Mouse (Mus musculus) hindbrain, embryonic 14.5 days (tissue): ENCODE data around the gene Arhgef9. TPM values are rescaled to one million over a fixed set of nuclear protein-coding genes. Genes with fewer than 3 reads are reported as not detected.

ENCODE experiments used
- ATAC-seq: fragments of 200-750 bp; cut with Nextera tagmentation; 2 replicates; pipeline ENCODE4 v1.8.0; 2017; ENCODE audit warnings: moderate number of reproducible peaks, mild to moderate bottlenecking, moderate TSS enrichment, moderate library complexity; ENCODE audit not compliant: low FRiP score
- DNase-seq: peaks from one replicate; pipeline ENCODE4 v3.0.0-alpha.2; 2015; ENCODE audit warnings: low spot score
- H3K27ac ChIP-seq: fragments of 300-500 bp; sonication (generic); 2 replicates; pipeline ENCODE4 v1.5.1; 2014; ENCODE audit warnings: mild to moderate bottlenecking, moderate library complexity
- H3K27me3 ChIP-seq: fragments of 300-500 bp; sonication (generic); 2 replicates; pipeline ENCODE4 v1.6.1; 2014; ENCODE audit warnings: mild to moderate bottlenecking, low read length, mixed read lengths; ENCODE audit not compliant: control insufficient read depth, insufficient read depth
- H3K36me3 ChIP-seq: fragments of 300-500 bp; sonication (generic); replicated peaks from 2 replicates; pipeline ENCODE4 v1.6.1; 2014; ENCODE audit not compliant: control insufficient read depth, insufficient read depth
- H3K4me1 ChIP-seq: fragments of 300-500 bp; sonication (generic); replicated peaks from 2 replicates; pipeline ENCODE4 v1.6.1; 2014; ENCODE audit warnings: antibody characterized with exemption, low read length, mixed read lengths; ENCODE audit not compliant: control insufficient read depth, insufficient read depth
- H3K4me2 ChIP-seq: fragments of 300-500 bp; sonication (generic); replicated peaks from 2 replicates; pipeline ENCODE4 v1.6.1; 2014; ENCODE audit warnings: mild to moderate bottlenecking, moderate library complexity
- H3K4me3 ChIP-seq: fragments of 300-500 bp; sonication (generic); replicated peaks from 2 replicates; pipeline ENCODE4 v1.5.1; 2014; ENCODE audit warnings: mild to moderate bottlenecking, low read length
- H3K9ac ChIP-seq: fragments of 300-500 bp; sonication (generic); 2 replicates; pipeline ENCODE4 v1.6.1; 2014
- H3K9me3 ChIP-seq: fragments of 300-500 bp; sonication (generic); 2 replicates; pipeline ENCODE4 v1.6.1; 2016; ENCODE audit warnings: low read length; ENCODE audit not compliant: control insufficient read depth
- WGBS: fragments of 180-500 bp; shearing (Covaris S2); extraction: QIAGEN DNeasy Blood & Tissue Kit; methylation state at CpG from one replicate; pipeline ENCODE4 v1.1.7; 2014; 5-methylcytosine and 5-hydroxymethylcytosine counted together
- polyA plus RNA-seq: library from polyadenylated mRNA; unstranded; fragments of >200 nt; fragmentation: Nextera tagmentation; extraction: Ambion mirVana; gene quantifications from 2 replicates; pipeline ENCODE4 v1.2.1, GENCODE M21; 2014

Gene Arhgef9
- polyA plus RNA-seq, 1 experiment from 2014 or later = 39.6 TPM

DNA sequence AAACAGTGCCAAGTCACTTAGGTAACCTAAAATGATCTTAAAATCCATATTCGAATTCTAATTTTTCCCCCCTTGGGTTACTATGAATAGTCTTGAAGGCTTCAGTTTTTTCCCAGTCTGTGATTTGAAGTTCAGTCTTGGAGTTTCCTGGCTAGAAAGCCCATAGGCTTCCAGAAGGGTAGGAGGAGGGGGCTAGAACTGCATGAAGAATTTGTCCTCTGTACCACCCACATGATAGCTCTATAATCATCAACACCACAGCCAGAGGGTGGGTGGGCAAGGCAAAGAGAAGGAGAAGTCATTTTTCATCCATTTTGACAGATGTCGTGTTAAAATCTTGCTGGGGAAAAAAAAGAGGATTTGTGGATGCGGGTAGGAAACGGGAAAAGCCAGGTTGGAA, 58.0 kb downstream of the Arhgef9 start:
- no peak for DNase-seq
- Histone ChIP-seq H3K9me3 (no peaks in the 10 kb centered on the region), H3K9ac (no peak overlapping the region), H3K36me3 (no peaks in the 10 kb centered on the region), H3K4me1 (no peaks in the 10 kb centered on the region), H3K27me3 (peaks cover 6% of the 10 kb centered on the region), H3K27ac (no peak overlapping the region), H3K4me2 (no peak overlapping the region), H3K4me3 (no peak overlapping the region)
- no peak for ATAC-seq
- 85% methylated on average over 4 of the region's 4 CpGs for WGBS

DNA sequence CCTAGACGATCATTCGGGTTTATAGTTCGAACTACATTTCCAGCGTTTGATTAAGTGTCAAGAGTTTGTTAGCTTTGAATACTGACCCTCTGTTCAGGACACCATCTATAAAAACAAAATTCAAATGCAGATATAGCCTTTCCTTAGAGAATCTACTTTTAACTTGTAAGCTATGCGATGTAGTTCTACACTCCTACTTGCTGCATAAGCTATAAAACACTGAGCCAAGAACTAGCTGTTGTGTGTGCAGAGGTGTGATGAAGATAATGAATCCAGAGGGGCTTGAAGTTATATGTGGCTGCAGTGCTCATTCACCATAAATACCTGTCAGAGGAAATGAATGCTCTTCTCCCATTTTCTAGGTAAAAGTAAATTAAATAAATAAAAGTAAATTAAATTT, 63.2 kb downstream of the Arhgef9 start:
- H3K4me1 ChIP-seq = no peaks in the 10 kb centered on the region
- H3K4me3 ChIP-seq = no peak overlapping the region
- no peak for ATAC-seq
- no peaks in the 10 kb centered on the region for H3K36me3 ChIP-seq
- 85% methylated on average over 5 of the region's 5 CpGs for WGBS
- no peak overlapping the region for H3K4me2 ChIP-seq
- H3K9me3 ChIP-seq = no peaks in the 10 kb centered on the region
- H3K27ac ChIP-seq = no peak overlapping the region
- no peak for DNase-seq
- no peak overlapping the region for H3K9ac ChIP-seq
- H3K27me3 ChIP-seq = peaks cover 2% of the 10 kb centered on the region

DNA sequence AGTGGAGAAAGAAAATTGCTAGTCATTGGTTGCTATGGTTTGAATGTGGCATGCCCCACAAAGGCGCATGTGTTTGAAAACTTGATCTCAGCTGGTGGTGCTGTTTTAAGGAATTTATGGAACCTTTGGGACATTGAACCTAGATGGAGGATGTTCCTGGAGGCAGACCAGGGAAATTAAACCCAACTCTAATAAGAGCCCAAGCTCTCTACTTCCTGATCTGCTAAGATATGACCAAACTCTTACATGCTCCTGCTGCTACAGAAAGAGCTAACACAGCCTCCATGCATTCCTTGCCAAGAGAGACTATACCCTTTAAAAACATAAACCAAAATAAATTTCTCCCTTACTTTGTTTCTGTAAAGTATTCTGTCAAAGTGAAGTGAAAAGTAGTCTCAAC, 63.7 kb downstream of the Arhgef9 start:
- ATAC-seq = no peak
- Histone ChIP-seq H3K4me1 (no peaks in the 10 kb centered on the region), H3K36me3 (no peaks in the 10 kb centered on the region), H3K9ac (no peak overlapping the region), H3K4me3 (no peak overlapping the region), H3K27me3 (no peaks in the 10 kb centered on the region; the same call in 1 of the 2 replicates), H3K27ac (no peak overlapping the region), H3K9me3 (no peaks in the 10 kb centered on the region), H3K4me2 (no peak overlapping the region)
- 77% methylated on average over 1 of the region's 1 CpGs for WGBS
- no peak for DNase-seq

DNA sequence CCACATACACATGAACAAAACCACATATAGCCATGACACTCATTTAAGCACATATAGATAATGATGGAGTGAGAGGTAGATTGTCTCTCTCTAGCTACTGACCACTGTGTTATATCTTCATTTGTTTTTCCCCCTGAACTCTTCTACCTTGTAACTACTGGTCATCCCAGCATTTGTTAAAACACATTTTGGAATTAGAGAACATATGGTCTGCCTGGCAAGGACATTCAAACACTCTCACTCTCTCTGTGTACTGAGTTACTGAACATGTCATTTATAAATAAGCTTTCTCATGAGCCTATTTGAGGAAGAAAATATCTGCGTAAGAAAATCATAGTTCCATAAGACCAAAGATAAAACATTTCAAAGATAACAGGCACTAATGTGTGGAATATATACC, 64.9 kb downstream of the Arhgef9 start:
- Histone ChIP-seq H3K36me3 (no peaks in the 10 kb centered on the region; the same call in 1 of the 2 replicates), H3K4me1 (no peaks in the 10 kb centered on the region), H3K9ac (no peak overlapping the region), H3K27me3 (no peaks in the 10 kb centered on the region; the same call in 1 of the 2 replicates), H3K4me2 (no peak overlapping the region), H3K4me3 (no peak overlapping the region), H3K27ac (no peak overlapping the region), H3K9me3 (no peaks in the 10 kb centered on the region)
- DNase-seq = no peak
- no peak for ATAC-seq
- 94% methylated on average over 1 of the region's 1 CpGs for WGBS

DNA sequence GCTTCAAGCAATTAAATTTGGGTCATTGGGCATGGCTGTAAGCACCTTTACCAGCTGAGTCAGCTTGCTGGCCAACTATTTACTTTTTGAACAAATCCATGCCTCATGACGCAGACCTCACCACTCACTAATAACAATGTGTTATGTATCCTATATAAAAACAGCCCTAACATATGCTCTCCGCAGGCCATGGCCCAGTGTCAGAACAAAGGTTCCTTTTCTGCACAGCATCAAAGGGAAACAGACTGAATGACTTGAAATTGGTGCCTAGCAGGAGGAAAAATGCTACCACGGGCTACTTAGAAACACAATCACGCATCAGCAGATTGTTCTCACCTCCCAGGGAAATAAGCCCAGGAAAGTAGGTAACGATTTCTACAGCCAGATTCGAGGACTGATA, 73.2 kb downstream of the Arhgef9 start:
- H3K9ac ChIP-seq = no peak overlapping the region
- 55% methylated on average over 6 of the region's 6 CpGs for WGBS
- H3K9me3 ChIP-seq = no peaks in the 10 kb centered on the region
- H3K4me2 ChIP-seq = no peak overlapping the region
- H3K4me1 ChIP-seq = no peaks in the 10 kb centered on the region
- no peaks in the 10 kb centered on the region for H3K27me3 ChIP-seq
- ATAC-seq (no peak), DNase-seq (no peak)
- no peak overlapping the region for H3K4me3 ChIP-seq
- no peak overlapping the region for H3K27ac ChIP-seq
- no peaks in the 10 kb centered on the region; the same call in 1 of the 2 replicates for H3K36me3 ChIP-seq

DNA sequence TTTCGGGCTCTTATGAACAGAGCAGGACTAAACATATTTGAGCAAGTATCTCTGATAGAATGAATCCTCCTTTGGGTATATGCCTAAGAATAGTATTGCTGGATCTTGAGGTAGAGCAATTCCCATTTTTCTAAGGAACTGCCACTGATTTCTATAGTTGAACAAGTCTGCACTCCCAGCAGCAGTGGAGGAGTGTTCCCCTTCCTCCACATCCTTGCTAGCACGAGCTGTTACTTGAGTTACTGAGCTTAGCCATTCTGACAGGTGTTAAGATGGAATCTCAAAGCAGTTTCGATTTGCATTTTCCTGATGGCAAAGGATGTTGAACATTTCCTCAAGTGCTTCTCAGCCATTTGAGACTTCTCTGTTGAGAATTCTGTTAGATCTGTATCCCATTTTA, 92.3 kb downstream of the Arhgef9 start:
- 79% methylated on average over 3 of the region's 3 CpGs for WGBS
- no peaks in the 10 kb centered on the region for H3K4me1 ChIP-seq
- H3K9me3 ChIP-seq = no peaks in the 10 kb centered on the region
- DNase-seq = no peak
- H3K9ac ChIP-seq = no peak overlapping the region
- no peak for ATAC-seq
- H3K27ac ChIP-seq = no peak overlapping the region
- H3K4me3 ChIP-seq = no peak overlapping the region
- no peak overlapping the region for H3K4me2 ChIP-seq
- no peaks in the 10 kb centered on the region for H3K36me3 ChIP-seq
- H3K27me3 ChIP-seq = no peaks in the 10 kb centered on the region

DNA sequence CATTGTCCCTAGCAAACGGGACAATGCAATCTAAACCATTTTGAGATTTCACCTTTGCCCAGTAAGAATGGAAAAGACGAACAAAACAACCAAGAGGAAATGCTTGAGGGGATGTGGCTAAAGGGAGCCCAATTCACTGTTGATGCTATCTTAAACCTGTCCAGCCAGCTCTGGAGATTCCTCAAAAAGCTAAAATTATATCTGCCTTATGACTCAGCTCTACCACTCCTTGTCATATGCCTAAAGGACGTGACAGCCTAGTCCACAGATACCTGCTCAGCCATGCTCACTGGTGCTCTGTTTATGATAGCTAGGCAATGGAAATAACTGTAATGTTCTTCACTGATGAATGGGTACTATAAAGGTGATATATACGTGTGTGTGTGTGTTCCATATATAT, 109.0 kb downstream of the Arhgef9 start:
- Histone ChIP-seq H3K9me3 (no peaks in the 10 kb centered on the region), H3K36me3 (no peaks in the 10 kb centered on the region), H3K27me3 (no peaks in the 10 kb centered on the region), H3K4me2 (no peak overlapping the region), H3K4me1 (no peaks in the 10 kb centered on the region), H3K27ac (no peak overlapping the region), H3K9ac (no peak overlapping the region), H3K4me3 (no peak overlapping the region)
- DNase-seq = no peak
- ATAC-seq = no peak
- 75% methylated on average over 4 of the region's 4 CpGs for WGBS

DNA sequence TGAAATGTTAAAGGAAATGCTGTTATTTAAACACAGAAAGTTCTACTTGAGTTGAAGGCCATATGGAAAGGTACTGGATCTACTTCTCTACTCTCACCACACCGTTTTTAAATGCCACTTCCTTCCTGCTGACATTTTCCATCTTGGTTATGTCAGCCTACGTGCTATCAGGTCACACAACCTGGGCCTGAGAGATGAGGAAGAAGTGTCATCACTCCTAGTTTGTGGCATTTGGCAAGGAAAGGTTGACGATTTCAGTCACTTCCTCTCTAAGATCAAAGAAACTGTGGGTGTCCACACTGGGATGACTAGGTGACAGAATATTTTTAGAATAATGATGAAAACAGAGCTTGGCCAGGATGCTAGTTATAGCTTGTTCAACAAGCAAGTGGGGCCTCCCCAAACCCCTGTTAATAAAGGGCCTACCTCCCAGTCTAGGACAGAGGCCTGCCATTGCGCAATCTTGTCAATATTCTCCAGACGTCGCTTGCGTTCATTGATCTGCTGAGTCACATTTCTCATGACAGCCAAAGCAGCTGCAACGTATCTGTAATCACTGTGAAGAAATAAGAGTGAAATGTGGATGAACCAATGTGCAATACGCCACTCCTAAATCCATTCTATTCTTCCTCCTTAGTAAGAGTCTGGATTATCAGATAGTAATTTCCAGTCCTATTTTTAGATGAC, 119.5 kb downstream of the Arhgef9 start:
- no peaks in the 10 kb centered on the region for H3K9me3 ChIP-seq
- WGBS = 88% methylated on average over 9 of the region's 9 CpGs
- ATAC-seq = no peak

DNA sequence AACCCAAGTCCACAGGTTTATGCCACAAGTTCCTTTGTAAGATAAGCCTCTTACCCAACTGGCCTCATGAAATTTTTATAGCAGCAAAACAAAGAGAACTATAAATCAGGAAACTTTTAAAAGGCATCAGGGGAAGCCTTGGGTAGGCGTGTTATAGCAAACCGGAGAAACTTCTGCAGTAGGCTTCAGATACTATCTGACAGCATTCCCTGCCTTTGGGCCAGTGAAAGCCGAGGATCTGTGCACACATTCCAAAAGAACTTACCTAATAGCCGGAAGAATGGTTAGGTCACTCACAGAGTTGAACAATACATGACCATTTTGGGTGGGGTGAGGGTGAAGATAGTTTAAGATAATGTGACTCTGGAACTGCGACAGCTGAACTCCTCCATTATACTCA, 168.7 kb downstream of the Arhgef9 start:
- H3K4me2 ChIP-seq = no peak overlapping the region
- H3K4me1 ChIP-seq = no peaks in the 10 kb centered on the region
- H3K4me3 ChIP-seq = no peak overlapping the region
- H3K36me3 ChIP-seq = no peaks in the 10 kb centered on the region
- DNase-seq = no peak
- H3K9ac ChIP-seq = no peak overlapping the region
- no peaks in the 10 kb centered on the region for H3K9me3 ChIP-seq
- 73% methylated on average over 5 of the region's 5 CpGs for WGBS
- peaks cover 7% of the 10 kb centered on the region for H3K27me3 ChIP-seq
- no peak overlapping the region for H3K27ac ChIP-seq
- no peak for ATAC-seq

More for the DNA sequence above, 119.5 kb downstream of the Arhgef9 start:
- no peaks in the 10 kb centered on the region for H3K36me3 ChIP-seq
- H3K4me1 ChIP-seq = no peaks in the 10 kb centered on the region
- H3K27ac ChIP-seq = no peak overlapping the region
- H3K9ac ChIP-seq = no peak overlapping the region
- H3K27me3 ChIP-seq = no peaks in the 10 kb centered on the region
- DNase-seq = no peak
- no peak overlapping the region for H3K4me2 ChIP-seq
- H3K4me3 ChIP-seq = no peak overlapping the region
